Mouse (Mus musculus) heart, postnatal 0 days (tissue): Measurements from ENCODE around the gene Col5a1. TPM values are rescaled to one million over a fixed set of nuclear protein-coding genes. Genes with fewer than 3 reads are reported as not detected.

Source experiments
- ATAC-seq: fragments of 200-750 bp; cut with Nextera tagmentation; 2 replicates; pipeline ENCODE4 v1.8.0; 2017; ENCODE audit warnings: low read depth, moderate number of reproducible peaks, moderate library complexity; ENCODE audit not compliant: insufficient read depth
- DNase-seq: peaks from one replicate; pipeline ENCODE4 v3.0.0-alpha.2; 2016; ENCODE audit warnings: low spot score
- H3K27ac ChIP-seq: fragments of 300-500 bp; sonication (generic); 2 replicates; pipeline ENCODE4 v1.5.1; 2014; ENCODE audit warnings: low read depth, mild to moderate bottlenecking
- H3K27me3 ChIP-seq: fragments of 300-500 bp; sonication (generic); 2 replicates; pipeline ENCODE4 v1.6.1; 2014; ENCODE audit warnings: low read length, mixed read lengths; ENCODE audit not compliant: control insufficient read depth, insufficient read depth
- H3K36me3 ChIP-seq: fragments of 300-500 bp; sonication (generic); replicated peaks from 2 replicates; pipeline ENCODE4 v1.6.1; 2014; ENCODE audit warnings: low read length, mixed read lengths; ENCODE audit not compliant: control insufficient read depth, insufficient read depth
- H3K4me1 ChIP-seq: fragments of 300-500 bp; sonication (generic); 2 replicates; pipeline ENCODE4 v1.6.1; 2014; ENCODE audit warnings: antibody characterized with exemption; ENCODE audit not compliant: control insufficient read depth, insufficient read depth
- H3K4me2 ChIP-seq: fragments of 300-500 bp; sonication (generic); 2 replicates; pipeline ENCODE4 v1.6.1; 2014; ENCODE audit warnings: low read depth, mild to moderate bottlenecking, low read length, moderate library complexity
- H3K4me3 ChIP-seq: fragments of 300-500 bp; sonication (generic); 2 replicates; pipeline ENCODE4 v1.5.1; 2014; ENCODE audit warnings: low read depth, low read length
- H3K9ac ChIP-seq: fragments of 300-500 bp; sonication (generic); replicated peaks from 2 replicates; pipeline ENCODE4 v1.6.1; 2014; ENCODE audit warnings: low read depth, low read length, mixed read lengths
- H3K9me3 ChIP-seq: fragments of 300-500 bp; sonication (generic); replicated peaks from 2 replicates; pipeline ENCODE4 v1.6.1; 2016; ENCODE audit warnings: low read length; ENCODE audit not compliant: control insufficient read depth
- CTCF ChIP-seq: IDR thresholded peaks from 2 replicates; pipeline ENCODE4 v1.5.1; 2016; ENCODE audit warnings: antibody characterized with exemption, control low read depth, low read depth
- EP300 ChIP-seq: IDR thresholded peaks from 2 replicates; pipeline ENCODE4 v1.6.1; 2016; ENCODE audit warnings: antibody characterized with exemption, low read depth
- WGBS: fragments of 180-500 bp; shearing (Covaris S2); extraction: QIAGEN DNeasy Blood & Tissue Kit; methylation state at CpG from one replicate; pipeline ENCODE4 v1.1.7; 2014; 5-methylcytosine and 5-hydroxymethylcytosine counted together
- polyA plus RNA-seq: library from polyadenylated mRNA; unstranded; fragments of >200 nt; fragmentation: Nextera tagmentation; extraction: Ambion mirVana; gene quantifications from 2 replicates; pipeline ENCODE4 v1.2.1, GENCODE M21; 2015
- total RNA-seq: library from RNA; depleted of rRNA; stranded (reverse); fragments of >200 nt; gene quantifications from 2 replicates; pipeline ENCODE4 v1.2.3, GENCODE M21; 2014; ENCODE audit warnings: low replicate concordance

Col5a1 gene
- total and polyA plus RNA-seq, 2 experiments from 2014 or later = 41.9 to 129 TPM

GRCm38 (mm10) chr2:28046311-28046710 is 160.1 kb downstream of the Col5a1 start:
- Histone ChIP-seq H3K9ac (no peak overlapping the region), H3K4me2 (no peak overlapping the region), H3K27ac (no peak overlapping the region), H3K4me1 (no peaks in the 10 kb centered on the region), H3K4me3 (no peak overlapping the region), H3K27me3 (no peaks in the 10 kb centered on the region), H3K36me3 (no peaks in the 10 kb centered on the region), H3K9me3 (no peaks in the 10 kb centered on the region)
- TF ChIP-seq CTCF = no peak
- TF ChIP-seq EP300 = no peak
- ATAC-seq (no peak), DNase-seq (no peak)
- WGBS = 60% methylated on average over 6 of the region's 6 CpGs

GRCm38 (mm10) chr2:28047092-28047491 is 160.9 kb downstream of the Col5a1 start:
- H3K27ac ChIP-seq = no peak overlapping the region
- H3K4me1 ChIP-seq = no peaks in the 10 kb centered on the region
- DNase-seq (no peak), ATAC-seq (no peak)
- no peak overlapping the region for H3K9ac ChIP-seq
- H3K36me3 ChIP-seq = no peaks in the 10 kb centered on the region
- no peak overlapping the region for H3K4me3 ChIP-seq
- H3K9me3 ChIP-seq = no peaks in the 10 kb centered on the region
- WGBS = 73% methylated on average over 7 of the region's 7 CpGs
- no peak for TF ChIP-seq EP300
- no peak for TF ChIP-seq CTCF
- H3K4me2 ChIP-seq = no peak overlapping the region
- H3K27me3 ChIP-seq = no peaks in the 10 kb centered on the region

GRCm38 (mm10) chr2:28059922-28060321 is 173.7 kb downstream of the Col5a1 start:
- Histone ChIP-seq H3K4me1 (no peaks in the 10 kb centered on the region), H3K4me2 (no peak overlapping the region), H3K4me3 (no peak overlapping the region), H3K36me3 (no peaks in the 10 kb centered on the region), H3K9ac (no peak overlapping the region), H3K9me3 (no peaks in the 10 kb centered on the region), H3K27me3 (no peaks in the 10 kb centered on the region), H3K27ac (no peak overlapping the region)
- 60% methylated on average over 1 of the region's 1 CpGs for WGBS
- TF ChIP-seq CTCF (no peak), EP300 (no peak)
- ATAC-seq (no peak), DNase-seq (no peak)

- H3K9ac ChIP-seq = no peak overlapping the region
- whole genome bisulfite sequencing = 82% methylated on average over 4 of the region's 4 CpGs
- TF ChIP-seq EP300 (no peak), CTCF (no peak)
- no peaks in the 10 kb centered on the region for H3K9me3 ChIP-seq
- H3K4me1 ChIP-seq = no peaks in the 10 kb centered on the region
- no peak overlapping the region for H3K27ac ChIP-seq
- no peak overlapping the region for H3K4me3 ChIP-seq
- no peaks in the 10 kb centered on the region for H3K36me3 ChIP-seq
- no peak for ATAC-seq
- no peaks in the 10 kb centered on the region for H3K27me3 ChIP-seq
- no peak overlapping the region for H3K4me2 ChIP-seq
- DNase-seq = no peak
These were observed 177.6 kb downstream of the Col5a1 start for GRCm38 (mm10) chr2:28063711-28064338.

GRCm38 (mm10) chr2:28064339-28065080 is 178.3 kb downstream of the Col5a1 start:
- TF ChIP-seq CTCF = no peak
- no peak for TF ChIP-seq EP300
- DNase-seq (no peak), ATAC-seq (no peak)
- H3K9me3 ChIP-seq = no peaks in the 10 kb centered on the region
- no peak overlapping the region for H3K27ac ChIP-seq
- WGBS = 58% methylated on average over 7 of the region's 7 CpGs
- H3K9ac ChIP-seq = no peak overlapping the region
- no peaks in the 10 kb centered on the region for H3K36me3 ChIP-seq
- H3K4me3 ChIP-seq = no peak overlapping the region
- no peaks in the 10 kb centered on the region for H3K27me3 ChIP-seq
- no peak overlapping the region for H3K4me2 ChIP-seq
- H3K4me1 ChIP-seq = no peaks in the 10 kb centered on the region
